Mouse (Mus musculus) left cerebral cortex, postnatal 4 days (tissue): ENCODE measurements at regions not wholly inside any gene's neighbourhood (a gene's known extent, or its start where the extent isn't known, plus 50 kb on each side); places are given as distances from the start of the nearest gene placed in this dataset.

Source experiments
- DNase-seq: peaks from one replicate; pipeline ENCODE4 v3.0.0-alpha.2; 2022
- intact Hi-C: fragments of 180-260 bp; cut with DNase I; formaldehyde crosslinking; loops from one replicate; pipeline ENCODE4 v1.15.1; 2025

- DNase-seq, result no peak
Observed at GRCm38 (mm10) chr1:186909518-186910105, 57.6 kb upstream of the D1Pas1 start.

GRCm38 (mm10) chr1:186909073-186909472 is 58.1 kb upstream of the D1Pas1 start:
- intact Hi-C loops, result no loop called here
- DNase-seq, result no peak

More at GRCm38 (mm10) chr1:186909518-186910105, 57.6 kb upstream of the D1Pas1 start:
- intact Hi-C loops, result no loop called here

GRCm38 (mm10) chr1:186907409-186908170 is 59.6 kb upstream of the D1Pas1 start:
- DNase-seq, result no peak
- intact Hi-C loops, result no loop called here

GRCm38 (mm10) chr1:186905942-186906341 is 61.3 kb upstream of the D1Pas1 start:
- no peak for DNase-seq
- intact Hi-C loops, result no loop called here

DNA sequence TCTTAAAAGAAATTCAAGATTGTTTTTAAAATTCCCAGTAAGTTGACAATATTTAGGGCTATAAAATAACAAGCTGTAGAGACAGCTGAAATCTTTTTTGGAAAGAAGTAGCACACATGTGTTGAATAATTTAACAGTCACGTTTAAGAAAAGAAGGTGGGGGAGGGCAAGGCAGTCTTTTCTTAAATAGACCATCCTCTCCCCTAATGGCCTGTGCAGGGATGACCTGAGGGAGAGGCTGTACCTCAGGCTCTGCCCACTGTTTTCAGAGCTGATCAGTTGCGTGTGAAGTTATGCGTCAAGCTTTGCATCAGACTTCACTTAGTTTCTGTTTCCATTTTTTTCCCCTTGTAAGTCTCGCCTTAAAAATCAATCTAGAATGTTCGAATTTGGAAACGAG is 65.7 kb upstream of the D1Pas1 start:
- no peak for DNase-seq
- intact Hi-C loops, result no loop called here

GRCm38 (mm10) chr1:186898203-186898602 is 69.0 kb upstream of the D1Pas1 start:
- no peak for DNase-seq
- intact Hi-C loops, result no loop called here

DNA sequence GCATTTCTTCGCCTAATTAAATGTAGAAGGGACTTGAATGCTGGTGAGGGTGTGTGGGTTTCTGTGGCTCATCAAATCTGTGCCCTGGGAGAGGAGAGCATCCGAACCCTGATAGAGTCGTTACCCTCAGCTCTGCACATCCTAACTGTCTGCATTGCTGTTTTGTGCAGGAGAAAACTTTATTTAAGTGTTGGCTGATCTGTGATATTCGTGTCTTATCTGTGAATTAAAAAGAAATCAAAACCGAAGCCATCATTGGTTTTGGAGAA is 77.7 kb upstream of the D1Pas1 start:
- no peak for DNase-seq
- intact Hi-C loops, result no loop called here

DNA sequence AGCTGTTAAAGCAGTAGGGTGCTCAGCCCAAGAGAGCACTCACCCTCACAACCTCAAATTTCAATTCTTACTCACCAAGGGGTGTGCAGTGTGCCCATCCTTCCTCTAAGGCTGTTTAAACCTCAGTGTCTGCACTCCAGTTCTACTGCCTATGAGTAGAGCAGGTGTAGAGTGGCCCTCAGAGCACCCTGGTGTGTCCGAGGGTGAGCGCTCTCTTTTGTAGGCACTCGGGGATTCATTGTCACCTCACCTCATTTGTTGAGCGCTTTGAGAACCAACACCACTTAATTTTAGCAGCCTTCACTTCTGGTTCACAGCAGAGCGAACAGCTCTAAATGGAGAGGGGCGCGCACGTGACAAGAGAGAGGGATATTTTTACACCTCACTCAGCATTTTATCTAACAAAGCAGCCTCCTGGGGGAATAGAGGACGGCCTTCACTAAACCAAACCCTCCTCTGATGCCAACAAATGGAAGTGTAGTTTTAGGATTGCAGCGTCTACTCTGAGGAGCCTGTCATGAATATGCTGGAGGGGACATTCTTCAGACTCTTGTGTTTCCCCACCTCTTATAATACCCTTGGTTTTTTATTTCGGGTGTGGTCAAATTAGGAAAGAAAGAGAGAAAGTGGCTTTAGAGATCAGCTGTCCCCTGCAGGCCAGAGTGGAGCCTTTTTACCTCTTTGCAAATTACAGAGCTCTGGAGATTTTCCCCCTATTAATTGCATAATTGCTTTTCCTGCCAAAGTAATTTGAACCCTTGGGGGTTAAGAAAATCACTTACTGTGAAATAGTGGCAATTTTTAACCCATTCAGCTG is 78.2 kb upstream of the D1Pas1 start:
- no peak for DNase-seq
- intact Hi-C loops, result no loop called here

DNA sequence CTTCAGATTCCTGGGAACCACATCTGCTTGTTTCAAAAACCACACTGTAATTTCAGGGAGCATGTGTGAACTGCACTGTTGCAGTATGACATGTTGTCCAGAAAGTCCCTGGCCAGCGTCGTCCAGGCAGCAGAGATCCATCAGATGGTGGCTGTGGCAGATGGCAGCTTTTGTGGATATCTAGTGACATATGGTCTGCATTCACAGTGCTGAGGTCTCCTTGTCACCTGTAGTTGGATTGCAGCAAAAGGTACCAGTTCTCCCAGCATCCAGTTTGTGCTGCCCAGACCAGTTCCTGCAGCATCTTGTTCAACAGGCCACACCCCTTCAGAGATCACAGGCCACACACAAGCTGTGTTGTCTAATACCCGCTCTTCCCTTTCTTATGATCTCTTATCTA is 80.1 kb upstream of the D1Pas1 start:
- intact Hi-C loops, result no loop called here

DNA sequence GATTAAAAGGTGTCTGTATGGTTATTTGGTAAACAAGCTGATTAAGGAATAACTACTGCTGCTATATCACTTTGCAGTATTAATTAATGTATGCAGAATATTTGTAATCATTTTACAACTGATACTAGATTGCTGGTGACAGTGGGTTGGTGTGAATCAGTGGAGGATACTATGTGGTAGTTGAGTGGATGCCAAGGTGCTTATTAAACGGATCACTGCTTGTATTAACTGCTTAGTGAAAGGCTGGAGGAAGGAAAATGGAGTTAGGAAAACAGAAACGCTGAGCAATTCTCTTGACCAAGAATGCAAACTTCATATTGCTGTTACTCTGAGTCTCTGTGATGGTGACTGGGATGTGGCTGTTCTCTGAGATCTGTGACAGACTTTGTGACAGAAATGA is 86.8 kb upstream of the D1Pas1 start:
- no peak for DNase-seq
- intact Hi-C loops, result no loop called here

More for the DNA sequence above, 80.1 kb upstream of the D1Pas1 start:
- peak; percentile 12 for DNase-seq

DNA sequence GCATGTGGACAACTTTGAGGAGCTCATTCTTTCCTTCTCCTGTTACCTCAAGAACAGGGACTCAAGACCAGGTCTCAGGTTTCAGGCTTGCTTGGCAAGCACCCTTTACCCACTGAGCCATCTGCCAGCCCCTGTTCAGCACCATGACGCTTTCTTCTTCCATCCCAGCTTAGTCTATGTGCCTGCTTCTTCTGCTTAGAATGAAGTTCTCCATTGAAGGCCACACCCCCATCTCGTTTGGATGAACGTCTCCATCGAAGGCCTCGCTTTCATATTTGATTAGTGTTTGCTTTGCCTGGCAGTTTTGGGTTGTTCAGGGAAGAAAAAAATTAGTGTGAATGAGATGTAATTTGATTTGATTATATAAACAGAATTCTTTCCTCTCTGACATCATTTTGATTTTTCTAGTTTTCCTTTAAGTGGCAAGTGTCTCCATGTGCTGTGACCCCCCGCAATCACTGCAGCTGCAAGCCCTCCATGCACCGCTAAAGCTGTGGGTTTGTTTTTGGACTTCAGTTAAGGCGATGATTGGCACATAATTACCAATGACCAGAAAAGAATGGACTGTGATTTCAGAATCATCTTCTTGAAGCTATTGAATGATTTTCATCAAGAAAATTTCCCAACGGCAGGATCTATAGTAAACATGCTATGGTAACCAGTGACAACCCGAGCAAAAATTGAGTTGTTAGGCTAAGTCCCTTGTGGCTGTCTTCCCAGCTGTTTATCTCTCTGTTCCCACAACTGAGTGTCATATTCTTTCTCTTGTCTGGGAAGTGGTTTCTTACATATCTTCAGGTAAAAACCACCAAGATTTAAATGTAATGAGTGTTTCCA is 106.4 kb upstream of the D1Pas1 start:
- DNase-seq, result no peak
- intact Hi-C loops, result no loop called here

DNA sequence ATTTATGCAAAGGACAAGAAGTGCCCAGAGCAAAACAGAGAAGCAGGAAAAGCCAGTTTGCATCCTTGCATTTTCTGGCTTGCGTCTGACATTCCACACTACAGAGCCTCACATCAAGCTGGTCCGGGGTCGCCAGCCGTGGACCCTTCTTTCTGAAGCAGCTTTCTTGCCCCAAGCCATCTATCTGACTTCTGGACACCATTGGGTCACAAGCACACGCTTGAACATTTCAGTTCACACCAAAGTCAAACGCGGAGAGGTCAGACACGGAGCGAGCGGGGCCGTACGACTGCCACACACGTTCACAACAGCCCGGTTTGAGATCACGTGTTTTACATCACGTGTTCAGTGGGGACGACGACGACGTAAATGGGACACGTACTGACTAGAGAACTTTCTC is 108.9 kb upstream of the D1Pas1 start:
- no peak for DNase-seq
- intact Hi-C loops, result no loop called here

GRCm38 (mm10) chr1:186855474-186856036 is 106.4 kb upstream of the Rrp15 start:
- intact Hi-C loops, result no loop called here
- DNase-seq, result no peak

DNA sequence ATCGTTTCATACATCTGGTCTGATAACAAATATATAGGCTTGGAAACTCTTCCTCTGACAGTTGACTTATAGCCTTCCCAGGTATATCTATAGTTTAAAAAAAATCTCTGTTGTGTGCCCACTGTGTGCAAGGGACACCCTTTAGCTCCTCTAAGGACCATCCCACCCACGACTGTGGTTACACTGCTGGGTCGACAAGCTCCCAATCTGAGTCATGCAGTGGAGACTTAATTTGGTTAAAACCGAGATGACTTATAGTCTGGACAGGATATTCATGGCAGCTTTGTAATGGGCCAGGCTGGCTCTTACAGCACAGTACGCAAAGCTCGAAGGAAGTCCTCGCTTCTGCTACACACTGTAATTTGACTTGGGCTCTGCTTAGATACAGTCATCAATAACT is 96.1 kb upstream of the Rrp15 start:
- DNase-seq, result no peak
- intact Hi-C loops, result no loop called here

DNA sequence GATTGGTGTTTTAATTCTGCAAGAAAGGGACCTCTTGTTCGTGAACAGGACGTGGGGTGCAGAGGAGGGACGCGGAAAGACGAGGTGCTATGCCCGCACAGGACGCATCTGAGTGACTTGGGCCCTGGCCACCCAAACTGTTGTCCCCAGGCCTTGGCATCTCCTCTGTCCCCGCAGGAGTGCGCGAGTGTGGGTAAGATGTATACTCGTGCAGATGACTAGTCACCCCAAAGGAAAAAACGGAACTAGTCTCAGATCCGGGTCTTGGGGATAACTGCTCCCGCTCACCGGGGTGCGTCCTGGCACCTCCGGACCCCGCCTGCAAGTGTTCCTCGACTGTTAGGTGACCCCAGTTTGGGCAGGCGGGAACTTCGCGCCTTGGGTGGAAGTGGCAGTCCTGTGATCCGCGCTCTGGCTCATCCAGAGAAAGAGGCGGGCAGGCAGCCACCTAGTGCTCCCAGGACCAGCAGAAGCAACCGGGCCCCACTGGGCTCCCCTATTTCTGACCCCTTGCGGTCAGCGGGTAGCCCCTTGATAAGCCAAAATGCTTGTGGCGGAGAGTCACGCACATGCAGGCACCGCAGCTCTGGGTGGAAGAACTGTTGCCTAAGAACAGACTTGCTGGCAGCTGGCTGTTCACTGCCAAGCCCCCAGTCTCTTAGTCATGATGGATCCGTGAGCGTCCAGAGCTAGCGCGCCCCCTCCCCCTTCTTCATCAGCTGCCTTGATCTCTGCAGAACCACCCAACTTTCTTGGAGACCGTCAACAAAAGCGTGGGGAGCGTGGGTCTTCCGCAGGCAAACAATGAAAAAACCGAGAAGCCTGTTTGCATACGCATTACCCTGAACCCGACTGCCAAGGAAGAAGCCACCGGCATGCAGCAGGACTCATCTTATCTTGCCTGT is 85.0 kb upstream of the Rrp15 start:
- DNase-seq, result peak; percentile 62
- intact Hi-C loops, result loop anchor here (10.0 kb wide), 1 partner anchor 301 kb away; no protein-coding TSS in a partner anchor

GRCm38 (mm10) chr1:186833441-186833895 is 84.3 kb upstream of the Rrp15 start:
- intact Hi-C loops, result loop anchor here (10.0 kb wide), 1 partner anchor 301 kb away; no protein-coding TSS in a partner anchor

DNA sequence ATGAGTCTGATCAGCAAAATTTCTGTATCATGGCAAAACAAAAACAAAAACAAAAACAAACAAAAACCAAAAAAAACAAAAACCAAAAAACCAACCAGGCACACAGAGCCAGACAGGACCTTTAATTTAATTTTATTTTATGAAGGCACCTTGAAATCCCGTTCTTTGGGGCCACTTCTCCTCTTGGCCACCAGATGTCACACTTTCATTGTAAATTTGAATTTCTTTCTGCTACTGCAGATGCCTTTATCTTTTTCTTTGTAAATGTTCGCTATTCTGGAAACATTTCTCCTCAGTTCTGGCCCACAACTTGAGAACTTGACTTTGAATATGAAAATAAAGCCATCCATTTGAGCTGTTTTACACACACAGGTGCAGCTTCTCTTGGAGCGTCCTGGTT is 78.6 kb upstream of the Rrp15 start:
- intact Hi-C loops, result loop anchor here (5.0 kb wide), 1 partner anchor 1145 kb away; no protein-coding TSS in a partner anchor
- DNase-seq, result no peak

More at GRCm38 (mm10) chr1:186833441-186833895, 84.3 kb upstream of the Rrp15 start:
- peak; percentile 52 for DNase-seq

- intact Hi-C loops, result no loop called here
- no peak for DNase-seq
Observed at GRCm38 (mm10) chr1:186808192-186808960, 59.2 kb upstream of the Rrp15 start.

- intact Hi-C loops, result no loop called here
- no peak for DNase-seq
Observed at GRCm38 (mm10) chr1:186804451-186804850, 55.3 kb upstream of the Rrp15 start.
